Mouse (Mus musculus) spleen, postnatal 14 days (tissue): ENCODE results near the gene Spout1.

Experiments
- DNase-seq, 2 experiments: peaks; one replicate each; pipeline ENCODE4 v3.0.0; 2021 to 2022; ENCODE audit warnings: low spot score in 2 of 2

The Spout1 gene

DNA sequence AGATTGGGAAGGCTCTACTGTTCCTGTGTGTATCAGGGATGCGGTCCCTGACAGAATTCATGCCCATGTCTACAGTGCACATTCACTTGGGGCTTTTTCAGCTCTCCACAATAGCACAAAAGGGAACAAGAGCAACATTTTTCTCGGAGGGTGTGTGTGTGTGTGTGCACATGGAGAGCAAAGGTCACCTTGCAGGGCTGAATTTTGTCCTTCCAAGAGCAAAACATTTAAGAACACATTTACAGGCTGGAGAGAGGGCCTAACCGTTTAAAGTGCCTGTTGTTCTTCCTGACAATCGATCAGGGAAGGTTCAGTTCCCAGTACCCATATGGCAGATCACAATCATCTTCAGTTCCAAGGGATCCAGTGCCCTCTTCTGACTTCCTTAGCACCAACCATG is 48.1 kb downstream of the Spout1 start:
- DNase-seq = no peak

DNA sequence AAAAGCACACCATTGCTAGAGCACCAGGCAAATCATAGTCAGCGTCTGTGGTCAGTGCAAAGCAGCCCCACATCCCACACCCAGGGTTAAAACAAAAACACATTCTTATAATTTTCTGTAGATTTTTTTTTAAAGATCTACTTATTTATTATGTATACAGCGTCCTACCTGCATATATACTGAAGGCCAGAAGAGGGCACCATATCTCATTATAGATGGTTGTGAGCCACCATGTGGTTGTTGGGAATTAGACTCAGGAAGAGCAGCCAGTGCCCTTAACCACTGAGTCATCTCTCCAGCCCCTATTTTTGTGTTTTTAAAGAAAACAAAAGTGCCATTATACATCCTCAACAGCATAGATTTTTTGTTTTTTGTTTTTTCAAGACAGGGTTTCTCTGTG is 49.5 kb downstream of the Spout1 start:
- DNase-seq = no peak

DNA sequence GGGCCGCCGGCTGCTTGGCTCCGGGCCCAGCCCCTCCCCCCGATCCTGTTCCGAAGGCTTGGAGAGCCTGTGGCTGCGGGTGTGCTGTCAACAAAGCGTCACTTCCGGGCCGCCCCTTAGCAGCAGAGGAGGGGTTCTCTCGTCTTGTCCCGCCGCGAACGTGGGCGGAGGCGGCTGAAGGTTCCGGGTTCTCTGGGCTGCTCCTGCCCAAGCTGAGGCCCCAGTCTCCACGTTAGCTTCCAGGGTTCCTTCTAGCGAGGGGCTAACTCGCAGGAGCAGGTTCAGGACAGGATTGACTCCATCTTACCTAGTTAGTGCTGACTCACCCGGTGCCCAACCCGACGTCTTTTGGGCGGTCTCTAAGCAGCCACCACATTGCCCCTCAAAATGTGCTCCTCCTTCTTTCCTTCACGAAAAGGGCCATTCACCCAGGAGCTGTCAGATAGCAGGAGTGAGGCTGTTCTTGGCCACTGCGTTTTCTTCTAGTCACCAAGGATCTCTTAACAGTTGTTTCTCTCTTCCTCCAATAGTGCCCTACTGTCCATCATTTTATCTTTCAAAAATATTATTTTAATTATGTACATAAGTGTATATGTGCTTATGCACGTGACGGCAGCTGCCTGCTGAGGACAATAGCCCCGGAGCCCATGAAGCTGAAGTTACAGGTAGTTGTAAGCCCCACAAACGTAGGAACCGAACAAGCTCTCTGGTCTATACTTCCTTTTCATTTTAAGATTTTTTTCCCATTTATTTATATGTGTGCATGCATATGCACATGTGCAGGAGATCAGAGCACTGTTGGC is 53.6 kb downstream of the Spout1 start, which contains the start of gene Zer1:
Gene Zer1, minus strand, starts transcription at position 114 of the 803 bp plus-strand sequence.
- DNase-seq = peak; percentile 85 to 91

DNA sequence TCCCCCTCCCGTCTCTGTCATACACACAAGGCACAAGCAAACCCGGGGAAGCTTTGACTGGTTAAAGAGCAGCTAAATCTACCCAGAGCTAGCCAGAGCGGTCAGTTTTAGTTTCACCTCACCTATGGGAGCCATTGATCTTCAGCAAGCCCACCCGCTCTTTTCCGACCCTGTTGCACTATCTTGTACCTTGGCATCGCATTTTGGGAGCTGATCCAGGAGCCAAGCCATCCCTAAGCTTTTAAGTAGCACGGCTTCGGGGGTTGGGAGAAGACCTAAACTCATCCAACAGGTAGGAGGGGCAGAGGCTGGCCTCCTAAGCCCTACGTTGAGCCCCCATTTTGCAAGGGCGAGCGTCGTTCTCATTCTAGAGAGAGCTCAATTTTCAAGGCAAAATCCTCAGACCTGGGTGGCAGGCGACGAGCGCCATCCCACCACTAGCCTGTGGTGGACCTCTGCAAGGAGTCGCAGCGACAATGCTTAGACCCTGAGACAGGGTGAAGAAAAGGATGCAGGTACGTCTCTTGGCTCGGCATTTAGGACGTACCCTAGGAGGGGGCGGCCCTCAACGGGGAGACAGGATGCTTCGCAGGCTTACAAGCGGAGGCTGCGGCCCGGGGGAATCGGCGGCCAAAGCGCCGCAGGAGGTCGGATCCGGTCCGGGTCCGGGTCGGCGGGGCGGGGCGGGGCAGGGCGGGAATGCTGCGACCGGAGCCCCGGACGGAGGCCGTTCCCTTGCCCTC is 54.4 kb downstream of the Spout1 start:
- DNase-seq = no peak
